Mouse (Mus musculus): ENCODE data around the gene Pappa2. TPM values are rescaled to one million over a fixed set of nuclear protein-coding genes. Genes with fewer than 3 reads are reported as not detected.
A peak's percentile ranks its signal among the peaks of the same experiment; 100 is the strongest.

Gene Pappa2
- total RNA-seq, 4 experiments from 2014 or later = 1.1 to 2.9 (median 2.6) TPM

- peak in 1 of 2 experiments; percentile 5 for DNase-seq (ENCODE audit: low spot score in 2 of 2)
Observed at GRCm38 (mm10) chr1:158910661-158911060, 69.6 kb downstream of the Pappa2 start.

- no peak for DNase-seq (ENCODE audit: low spot score in 2 of 2)
Observed at GRCm38 (mm10) chr1:158897339-158897738, 83.0 kb downstream of the Pappa2 start.

GRCm38 (mm10) chr1:158894441-158894840 lies 85.8 kb downstream of the Pappa2 start:
- DNase-seq (ENCODE audit: low spot score in 2 of 2) = no peak

- no peak for DNase-seq (ENCODE audit: low spot score in 2 of 2)
Observed at GRCm38 (mm10) chr1:158875487-158875886, 104.8 kb downstream of the Pappa2 start.

GRCm38 (mm10) chr1:158874552-158875077 lies 105.7 kb downstream of the Pappa2 start:
- no peak for DNase-seq (ENCODE audit: low spot score in 2 of 2)

GRCm38 (mm10) chr1:158873631-158874030 lies 106.7 kb downstream of the Pappa2 start:
- no peak for DNase-seq (ENCODE audit: low spot score in 2 of 2)

- DNase-seq (ENCODE audit: low spot score in 2 of 2) = no peak
Observed at GRCm38 (mm10) chr1:158871401-158871800, 108.9 kb downstream of the Pappa2 start.

- DNase-seq (ENCODE audit: low spot score in 2 of 2) = no peak
Observed at GRCm38 (mm10) chr1:158860190-158860589, 120.1 kb downstream of the Pappa2 start.

- DNase-seq (ENCODE audit: low spot score in 2 of 2) = no peak
Observed at GRCm38 (mm10) chr1:158853936-158854882, 126.1 kb downstream of the Pappa2 start.

GRCm38 (mm10) chr1:158852836-158853567 lies 127.3 kb downstream of the Pappa2 start:
- peak in 1 of 2 experiments; percentile 4 for DNase-seq (ENCODE audit: low spot score in 2 of 2)

- no peak for DNase-seq (ENCODE audit: low spot score in 2 of 2)
Observed at GRCm38 (mm10) chr1:158850459-158850858, 129.8 kb downstream of the Pappa2 start.

GRCm38 (mm10) chr1:158844604-158845003 lies 135.7 kb downstream of the Pappa2 start:
- DNase-seq (ENCODE audit: low spot score in 2 of 2) = no peak

- no peak for DNase-seq (ENCODE audit: low spot score in 2 of 2)
Observed at GRCm38 (mm10) chr1:158837151-158837550, 143.1 kb downstream of the Pappa2 start.

GRCm38 (mm10) chr1:158830152-158830551 lies 150.1 kb downstream of the Pappa2 start:
- no peak for DNase-seq (ENCODE audit: low spot score in 2 of 2)

- DNase-seq (ENCODE audit: low spot score in 2 of 2) = no peak
Observed at GRCm38 (mm10) chr1:158827931-158828330, 152.4 kb downstream of the Pappa2 start.

GRCm38 (mm10) chr1:158819676-158820075 lies 160.6 kb downstream of the Pappa2 start:
- no peak for DNase-seq (ENCODE audit: low spot score in 2 of 2)

- DNase-seq (ENCODE audit: low spot score in 2 of 2) = no peak
Observed at GRCm38 (mm10) chr1:158816479-158816878, 163.8 kb downstream of the Pappa2 start.

- no peak for DNase-seq (ENCODE audit: low spot score in 2 of 2)
Observed at GRCm38 (mm10) chr1:158811887-158812286, 168.4 kb downstream of the Pappa2 start.

GRCm38 (mm10) chr1:158775486-158775885 lies 204.8 kb downstream of the Pappa2 start:
- DNase-seq (ENCODE audit: low spot score in 2 of 2) = no peak

GRCm38 (mm10) chr1:158773102-158773501 lies 207.2 kb downstream of the Pappa2 start:
- DNase-seq (ENCODE audit: low spot score in 2 of 2) = no peak

- DNase-seq (ENCODE audit: low spot score in 2 of 2) = no peak
Observed at GRCm38 (mm10) chr1:158770756-158771155, 209.5 kb downstream of the Pappa2 start.

Data from left cerebral cortex, adult 8-10 months (tissue).